Mouse (Mus musculus) heart, embryonic 14.5 days (tissue): ENCODE results near the gene Kcnk3. TPM values are rescaled to one million over a fixed set of nuclear protein-coding genes. Genes with fewer than 3 reads are reported as not detected.

Experiments used
- ATAC-seq: fragments of 200-750 bp; cut with Nextera tagmentation; 2 replicates; pipeline ENCODE4 v1.8.0; 2017; ENCODE audit warnings: low read depth, moderate TSS enrichment; ENCODE audit not compliant: insufficient number of reproducible peaks, insufficient read depth, low FRiP score
- H3K27ac ChIP-seq, 2 experiments: fragments of 200-500 bp in 1 of 2; fragments of 300-500 bp in 1 of 2; sonication (generic) in 1 of 2; replicated peaks in 1 of 2; 2 replicates each; pipeline ENCODE4 v1.5.1; 2012 to 2014; ENCODE audit warnings: low read depth in 2 of 2, low read length in 2 of 2, control low read depth in 1 of 2, mild to moderate bottlenecking in 1 of 2, mixed read lengths in 1 of 2; ENCODE audit not compliant: control insufficient read depth in 1 of 2, insufficient read depth in 1 of 2
- H3K27me3 ChIP-seq: fragments of 300-500 bp; sonication (generic); 2 replicates; pipeline ENCODE4 v1.6.1; 2014; ENCODE audit warnings: mild to moderate bottlenecking, low read length, control low read depth; ENCODE audit not compliant: control insufficient read depth, insufficient read depth
- H3K36me3 ChIP-seq: fragments of 300-500 bp; sonication (generic); 2 replicates; pipeline ENCODE4 v1.6.1; 2014; ENCODE audit warnings: mild to moderate bottlenecking, control low read depth, low read length, mixed read lengths; ENCODE audit not compliant: control insufficient read depth, insufficient read depth
- H3K4me1 ChIP-seq, 2 experiments: fragments of 200-500 bp in 1 of 2; fragments of 300-500 bp in 1 of 2; sonication (generic) in 1 of 2; 2 replicates each; pipeline ENCODE4 v1.6.1; 2012 to 2014; ENCODE audit warnings: low read length in 2 of 2, control low read depth in 1 of 2, mixed read lengths in 1 of 2; ENCODE audit not compliant: control insufficient read depth in 2 of 2, insufficient read depth in 2 of 2
- H3K4me2 ChIP-seq: fragments of 300-500 bp; sonication (generic); 2 replicates; pipeline ENCODE4 v1.6.1; 2014; ENCODE audit warnings: mild to moderate bottlenecking, low read length
- H3K4me3 ChIP-seq, 2 experiments: fragments of 200-500 bp in 1 of 2; fragments of 300-500 bp in 1 of 2; sonication (generic) in 1 of 2; 2 replicates each; pipeline ENCODE4 v1.5.1; 2012 to 2014; ENCODE audit warnings: low read length in 2 of 2, mild to moderate bottlenecking in 2 of 2, control low read depth in 1 of 2, low read depth in 1 of 2, moderate library complexity in 1 of 2; ENCODE audit not compliant: control insufficient read depth in 1 of 2, insufficient read depth in 1 of 2
- H3K9ac ChIP-seq: fragments of 300-500 bp; sonication (generic); 2 replicates; pipeline ENCODE4 v1.6.1; 2014; ENCODE audit warnings: mild to moderate bottlenecking, low read length
- H3K9me3 ChIP-seq: fragments of 300-500 bp; sonication (generic); 2 replicates; pipeline ENCODE4 v1.6.1; 2016; ENCODE audit warnings: low read length, control low read depth; ENCODE audit not compliant: control insufficient read depth
- WGBS: fragments of 180-500 bp; shearing (Covaris S2); extraction: QIAGEN DNeasy Blood & Tissue Kit; methylation state at CpG from one replicate; pipeline ENCODE4 v1.1.7; 2014; 5-methylcytosine and 5-hydroxymethylcytosine counted together
- polyA plus RNA-seq: library from polyadenylated mRNA; unstranded; fragments of >200 nt; fragmentation: Nextera tagmentation; extraction: Ambion mirVana; gene quantifications from 2 replicates; pipeline ENCODE4 v1.2.1, GENCODE M21; 2014

The Kcnk3 gene
- polyA plus RNA-seq, 1 experiment from 2014 or later, result 40.3 TPM

GRCm38 (mm10) chr5:30632134-30632533, 44.2 kb downstream of the Kcnk3 start:
- Histone ChIP-seq H3K9me3 (no peaks in the 10 kb centered on the region), H3K36me3 (no peaks in the 10 kb centered on the region), H3K9ac (no peak overlapping the region), H3K27ac (no peak overlapping the region; a peak in 1 of 4 replicates), H3K4me3 (no peak overlapping the region), H3K4me1 (peaks cover 9 to 15% of the 10 kb centered on the region in 2 experiments), H3K4me2 (no peak overlapping the region), H3K27me3 (no peaks in the 10 kb centered on the region)
- 52% methylated on average over 1 of the region's 1 CpGs for WGBS
- no peak for ATAC-seq

DNA sequence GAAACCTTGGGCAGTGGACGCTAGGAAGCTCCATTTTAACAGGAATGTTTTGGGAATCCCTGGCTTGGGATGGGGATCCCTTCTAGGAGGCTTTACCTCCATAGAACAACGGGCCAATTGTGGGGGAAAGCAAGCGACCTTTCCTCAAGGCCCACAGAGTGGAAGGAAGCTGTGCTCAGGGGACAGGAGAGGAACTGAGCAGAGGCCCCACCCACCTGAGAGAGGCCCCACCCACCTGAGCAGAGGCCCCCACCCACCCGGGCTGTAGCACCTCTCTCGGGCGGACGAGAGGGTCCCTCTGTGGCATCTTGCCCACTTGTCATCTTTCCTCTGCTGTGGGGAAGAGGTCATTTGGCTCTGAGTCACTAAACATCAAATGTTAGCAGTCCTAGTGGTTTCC, 49.0 kb downstream of the Kcnk3 start:
- Histone ChIP-seq H3K36me3 (no peaks in the 10 kb centered on the region), H3K27me3 (no peaks in the 10 kb centered on the region), H3K4me1 (peaks cover 2 to 6% of the 10 kb centered on the region in 2 experiments; a peak in 2 of 4 replicates), H3K9ac (no peak overlapping the region), H3K4me2 (no peak overlapping the region), H3K4me3 (no peak overlapping the region), H3K27ac (no peak overlapping the region), H3K9me3 (no peaks in the 10 kb centered on the region)
- 27% methylated on average over 7 of the region's 7 CpGs for WGBS
- ATAC-seq, result no peak

DNA sequence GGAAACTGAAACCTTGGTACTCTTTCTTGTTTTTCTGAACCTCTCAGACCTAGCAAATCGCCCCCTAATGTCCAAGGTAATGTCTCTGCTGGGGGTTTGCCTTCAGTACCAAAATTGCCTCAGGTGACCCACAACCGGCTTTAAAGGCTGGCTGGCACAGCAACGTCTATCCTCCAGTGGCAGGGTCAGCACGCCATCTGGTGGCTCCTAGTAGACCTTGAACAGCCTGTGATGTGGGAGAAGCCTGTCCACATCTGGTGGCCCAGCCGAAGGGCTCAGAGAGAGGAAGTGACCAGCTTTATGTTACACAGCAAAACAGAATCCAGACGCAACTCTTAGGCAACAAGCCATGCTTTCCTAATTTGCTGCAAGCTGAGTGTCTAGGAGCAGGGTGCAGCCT, 50.1 kb downstream of the Kcnk3 start:
- Histone ChIP-seq H3K4me1 (no peaks in the 10 kb centered on the region; a peak in 1 of 4 replicates), H3K9me3 (no peaks in the 10 kb centered on the region), H3K4me3 (no peak overlapping the region), H3K27me3 (no peaks in the 10 kb centered on the region), H3K9ac (no peak overlapping the region), H3K27ac (no peak overlapping the region), H3K4me2 (no peak overlapping the region), H3K36me3 (no peaks in the 10 kb centered on the region)
- no peak for ATAC-seq
- WGBS, result 1% methylated on average over 6 of the region's 6 CpGs

DNA sequence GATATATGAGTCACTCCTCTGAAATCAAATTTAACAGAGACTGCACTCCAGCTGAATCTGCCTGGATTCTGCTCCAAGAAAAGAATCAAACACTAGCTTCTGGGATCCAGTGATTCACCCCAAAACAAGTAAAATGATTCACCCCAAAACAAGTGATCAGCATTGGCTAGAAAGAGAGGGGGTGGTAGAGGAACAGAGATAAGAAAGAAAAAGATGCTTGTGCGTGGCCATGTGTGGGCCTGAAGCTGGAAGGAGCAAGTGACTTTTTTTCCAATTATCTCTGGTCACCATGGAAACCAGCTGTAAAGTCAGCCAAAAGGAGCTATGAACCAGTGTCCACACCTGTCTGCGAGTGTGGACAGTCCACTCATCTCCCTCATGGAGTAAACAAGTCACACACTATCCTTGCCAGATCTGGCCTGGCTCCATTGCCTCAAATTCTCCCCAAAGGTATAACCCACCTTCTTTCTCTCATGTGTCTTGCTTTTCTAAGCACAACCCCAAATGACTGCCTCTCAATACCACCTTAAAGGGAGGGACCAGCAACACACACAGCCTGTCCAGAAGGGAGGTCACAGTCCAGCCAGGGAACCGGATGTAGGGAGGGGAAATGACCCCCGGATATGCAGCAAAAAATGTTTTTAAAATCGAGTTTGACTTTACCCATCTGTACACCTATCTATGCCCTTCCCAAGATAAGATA, 55.7 kb downstream of the Kcnk3 start:
- H3K27ac ChIP-seq, result peak overlapping the region; percentile 10 to 22; a peak in 3 of 4 replicates
- ATAC-seq, result no peak
- H3K9ac ChIP-seq, result no peak overlapping the region
- H3K4me1 ChIP-seq, result peaks cover 9 to 20% of the 10 kb centered on the region in 2 experiments
- H3K4me2 ChIP-seq, result no peak overlapping the region
- no peak overlapping the region for H3K4me3 ChIP-seq
- no peaks in the 10 kb centered on the region for H3K9me3 ChIP-seq
- 46% methylated on average over 5 of the region's 5 CpGs for WGBS
- H3K27me3 ChIP-seq, result no peaks in the 10 kb centered on the region
- no peaks in the 10 kb centered on the region for H3K36me3 ChIP-seq

GRCm38 (mm10) chr5:30646036-30646435, 58.1 kb downstream of the Kcnk3 start:
- Histone ChIP-seq H3K27me3 (no peaks in the 10 kb centered on the region), H3K4me3 (no peak overlapping the region), H3K4me2 (no peak overlapping the region), H3K9me3 (no peaks in the 10 kb centered on the region), H3K9ac (no peak overlapping the region), H3K4me1 (peaks cover 17 to 33% of the 10 kb centered on the region in 2 experiments), H3K36me3 (no peaks in the 10 kb centered on the region), H3K27ac (no peak overlapping the region)
- no peak for ATAC-seq
- 74% methylated on average over 2 of the region's 2 CpGs for WGBS

DNA sequence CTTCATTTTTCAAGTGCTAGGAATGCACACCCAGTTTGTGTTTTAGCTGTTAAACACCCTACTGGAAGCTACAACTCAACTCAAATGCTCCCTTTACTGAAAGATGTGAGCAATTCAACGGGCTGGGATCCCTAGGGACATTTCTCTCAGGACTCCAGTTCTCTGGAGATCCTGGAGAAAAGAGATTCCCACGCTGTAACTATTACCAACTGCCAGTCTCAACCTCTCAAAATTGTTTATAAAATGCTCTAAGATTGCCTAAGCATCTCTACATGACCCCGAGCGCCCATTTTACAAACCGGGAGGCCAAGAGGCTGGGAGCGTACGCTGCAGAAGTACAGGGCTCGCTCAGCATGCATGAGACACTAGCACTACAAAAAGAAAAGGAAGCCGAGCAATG, 59.4 kb downstream of the Kcnk3 start:
- H3K4me2 ChIP-seq, result peak overlapping the region; percentile 81
- peak overlapping the region; percentile 76 for H3K9ac ChIP-seq
- H3K27me3 ChIP-seq, result no peaks in the 10 kb centered on the region
- H3K36me3 ChIP-seq, result peaks cover 6% of the 10 kb centered on the region; the same call in 1 of the 2 replicates
- WGBS, result 11% methylated on average over 9 of the region's 9 CpGs
- peak overlapping the region; percentile 71 to 91 for H3K4me3 ChIP-seq
- H3K27ac ChIP-seq, result peak overlapping the region; percentile 10 to 50
- H3K9me3 ChIP-seq, result no peaks in the 10 kb centered on the region
- no peak for ATAC-seq
- H3K4me1 ChIP-seq, result peaks cover 17 to 35% of the 10 kb centered on the region in 2 experiments

GRCm38 (mm10) chr5:30647815-30648560, 60.0 kb downstream of the Kcnk3 start, which contains the start of gene Slc35f6:
TSS of gene Slc35f6 (plus strand) at chr5:30647933.
- Histone ChIP-seq H3K27ac (peak within 1 kb of the TSS; percentile 33 to 50), H3K4me2 (peak within 1 kb of the TSS; percentile 81), H3K9ac (peak within 1 kb of the TSS; percentile 76), H3K9me3 (no peaks in the 10 kb centered on the region), H3K4me3 (peak within 1 kb of the TSS; percentile 71 to 91), H3K36me3 (peaks cover 11% of the 10 kb centered on the region), H3K27me3 (no peaks in the 10 kb centered on the region), H3K4me1 (peaks cover 17 to 35% of the 10 kb centered on the region in 2 experiments)
- ATAC-seq, result peak; percentile 86
- under 1% methylated on average over 38 of the region's 38 CpGs for WGBS
